Mouse (Mus musculus) thymus, adult 2 months (tissue): ENCODE data around the gene Nnmt. TPM values are rescaled to one million over a fixed set of nuclear protein-coding genes. Genes with fewer than 3 reads are reported as not detected.

ENCODE experiments used
- DNase-seq: peaks from one replicate; pipeline ENCODE4 v3.0.0; 2021
- H3K27ac ChIP-seq: fragments of 200-500 bp; 2 replicates; pipeline ENCODE4 v1.5.1; 2012; ENCODE audit warnings: low read length, control low read depth; ENCODE audit not compliant: control insufficient read depth, insufficient read depth
- H3K27me3 ChIP-seq: fragments of 200-500 bp; 2 replicates; pipeline ENCODE4 v1.6.1; 2012; ENCODE audit warnings: mild to moderate bottlenecking, low read length, moderate library complexity, mixed read lengths; ENCODE audit not compliant: control insufficient read depth, insufficient read depth
- H3K36me3 ChIP-seq: fragments of 200-500 bp; 2 replicates; pipeline ENCODE4 v1.6.1; 2012; ENCODE audit warnings: mild to moderate bottlenecking, low read length, moderate library complexity; ENCODE audit not compliant: control insufficient read depth, insufficient read depth
- H3K4me1 ChIP-seq: fragments of 200-500 bp; replicated peaks from 2 replicates; pipeline ENCODE4 v1.6.1; 2012; ENCODE audit warnings: low read length; ENCODE audit not compliant: control insufficient read depth, insufficient read depth
- H3K4me3 ChIP-seq: fragments of 200-500 bp; 2 replicates; pipeline ENCODE4 v1.5.1; 2012; ENCODE audit warnings: mild to moderate bottlenecking, low read length, control low read depth, moderate library complexity; ENCODE audit not compliant: control insufficient read depth, insufficient read depth
- CTCF ChIP-seq: fragments of 200-500 bp; IDR thresholded peaks from 2 replicates; pipeline ENCODE4 v1.5.1; 2012; ENCODE audit warnings: mild to moderate bottlenecking, control low read depth, low read length, moderate library complexity, borderline replicate concordance; ENCODE audit not compliant: control insufficient read depth, poor library complexity, insufficient read depth; ENCODE audit errors: extremely low read depth
- POLR2A ChIP-seq: fragments of 200-500 bp; IDR thresholded peaks from 2 replicates; pipeline ENCODE4 v1.6.1; 2012; ENCODE audit warnings: mild to moderate bottlenecking, low read length, control low read depth, moderate library complexity; ENCODE audit not compliant: control insufficient read depth, poor library complexity, insufficient read depth; ENCODE audit errors: extremely low read depth
- WGBS: fragments of 180-500 bp; shearing (Covaris S2); methylation state at CpG from one replicate; pipeline ENCODE4 v1.1.7; 2018; 5-methylcytosine and 5-hydroxymethylcytosine counted together
- polyA plus RNA-seq: library from polyadenylated mRNA; depleted of rRNA; stranded (reverse); fragments of >200 nt; gene quantifications from 2 replicates; pipeline ENCODE4 v1.2.3, GENCODE M21; 2012

Nnmt gene
- polyA plus RNA-seq, 1 experiment = 2.3 TPM

GRCm38 (mm10) chr9:48644926-48645647 is 40.1 kb upstream of the Nnmt start:
- 56% methylated on average over 13 of the region's 13 CpGs for WGBS
- DNase-seq = peak; percentile 25
- TF ChIP-seq POLR2A = no peak
- TF ChIP-seq CTCF = no peak

GRCm38 (mm10) chr9:48644376-48644775 is 39.4 kb upstream of the Nnmt start:
- Histone ChIP-seq H3K27ac (no peak overlapping the region), H3K4me1 (peaks cover 5% of the 10 kb centered on the region), H3K36me3 (no peaks in the 10 kb centered on the region), H3K27me3 (no peaks in the 10 kb centered on the region), H3K4me3 (no peak overlapping the region)
- no peak for DNase-seq
- TF ChIP-seq CTCF (no peak), POLR2A (no peak)
- 89% methylated on average over 3 of the region's 3 CpGs for WGBS

More at GRCm38 (mm10) chr9:48644926-48645647, 40.1 kb upstream of the Nnmt start:
- Histone ChIP-seq H3K4me1 (peaks cover 10% of the 10 kb centered on the region), H3K27ac (no peak overlapping the region), H3K36me3 (no peaks in the 10 kb centered on the region), H3K4me3 (no peak overlapping the region), H3K27me3 (no peaks in the 10 kb centered on the region)

DNA sequence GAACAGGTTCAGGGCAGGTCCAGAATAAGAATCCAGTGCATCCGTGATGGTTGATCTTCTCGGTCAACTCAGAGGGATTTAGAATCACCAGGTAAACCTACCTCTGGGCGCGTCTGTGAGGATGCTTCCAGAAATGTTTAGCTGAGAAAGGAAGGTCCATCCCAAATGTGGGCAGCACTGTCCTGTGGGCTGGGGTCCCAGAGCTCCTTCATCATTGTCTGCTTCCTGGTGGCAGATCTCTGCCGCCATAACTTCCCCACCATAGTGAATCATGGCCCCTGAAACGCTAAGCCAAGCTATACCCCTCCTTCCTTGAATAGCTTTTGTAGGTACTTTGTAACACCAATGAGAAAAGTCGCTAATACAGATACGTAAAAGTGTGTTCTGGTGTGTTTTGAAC is 36.7 kb upstream of the Nnmt start:
- Histone ChIP-seq H3K27me3 (no peaks in the 10 kb centered on the region), H3K36me3 (no peaks in the 10 kb centered on the region), H3K4me1 (no peaks in the 10 kb centered on the region), H3K27ac (no peak overlapping the region), H3K4me3 (no peak overlapping the region)
- 95% methylated on average over 8 of the region's 8 CpGs for WGBS
- DNase-seq = no peak
- TF ChIP-seq CTCF = no peak

- no peak for DNase-seq
Observed at GRCm38 (mm10) chr9:48640881-48641280, 35.9 kb upstream of the Nnmt start.

GRCm38 (mm10) chr9:48638176-48638803 is 33.3 kb upstream of the Nnmt start:
- no peak for DNase-seq
- no peak overlapping the region for H3K27ac ChIP-seq
- H3K36me3 ChIP-seq = no peaks in the 10 kb centered on the region
- H3K4me3 ChIP-seq = no peak overlapping the region
- no peaks in the 10 kb centered on the region for H3K4me1 ChIP-seq
- no peaks in the 10 kb centered on the region; the same call in 1 of the 2 replicates for H3K27me3 ChIP-seq
- 71% methylated on average over 15 of the region's 15 CpGs for WGBS
- TF ChIP-seq POLR2A = no peak
- no peak for TF ChIP-seq CTCF

More at GRCm38 (mm10) chr9:48640881-48641280, 35.9 kb upstream of the Nnmt start:
- Histone ChIP-seq H3K36me3 (no peaks in the 10 kb centered on the region), H3K27me3 (no peaks in the 10 kb centered on the region; the same call in 1 of the 2 replicates), H3K27ac (no peak overlapping the region), H3K4me3 (no peak overlapping the region), H3K4me1 (no peaks in the 10 kb centered on the region)
- TF ChIP-seq CTCF (no peak), POLR2A (no peak)
- WGBS = 91% methylated on average over 8 of the region's 8 CpGs

- no peak overlapping the region for H3K4me3 ChIP-seq
- H3K27ac ChIP-seq = no peak overlapping the region
- DNase-seq = no peak
- no peaks in the 10 kb centered on the region for H3K36me3 ChIP-seq
- no peaks in the 10 kb centered on the region for H3K4me1 ChIP-seq
- no peaks in the 10 kb centered on the region; the same call in 1 of the 2 replicates for H3K27me3 ChIP-seq
- no peak for TF ChIP-seq CTCF
- no peak for TF ChIP-seq POLR2A
- WGBS = 95% methylated on average over 7 of the region's 7 CpGs
Observed at GRCm38 (mm10) chr9:48637161-48637560, 32.2 kb upstream of the Nnmt start.
